Mouse (Mus musculus) thymus, adult 2 months (tissue): ENCODE data around the gene Rsph10b. TPM values are rescaled to one million over a fixed set of nuclear protein-coding genes. Genes with fewer than 3 reads are reported as not detected.

Experiments used
- DNase-seq: peaks from one replicate; pipeline ENCODE4 v3.0.0; 2021
- H3K27ac ChIP-seq: fragments of 200-500 bp; 2 replicates; pipeline ENCODE4 v1.5.1; 2012; ENCODE audit warnings: low read length, control low read depth; ENCODE audit not compliant: control insufficient read depth, insufficient read depth
- H3K27me3 ChIP-seq: fragments of 200-500 bp; 2 replicates; pipeline ENCODE4 v1.6.1; 2012; ENCODE audit warnings: mild to moderate bottlenecking, low read length, moderate library complexity, mixed read lengths; ENCODE audit not compliant: control insufficient read depth, insufficient read depth
- H3K36me3 ChIP-seq: fragments of 200-500 bp; 2 replicates; pipeline ENCODE4 v1.6.1; 2012; ENCODE audit warnings: mild to moderate bottlenecking, low read length, moderate library complexity; ENCODE audit not compliant: control insufficient read depth, insufficient read depth
- H3K4me1 ChIP-seq: fragments of 200-500 bp; replicated peaks from 2 replicates; pipeline ENCODE4 v1.6.1; 2012; ENCODE audit warnings: low read length; ENCODE audit not compliant: control insufficient read depth, insufficient read depth
- H3K4me3 ChIP-seq: fragments of 200-500 bp; 2 replicates; pipeline ENCODE4 v1.5.1; 2012; ENCODE audit warnings: mild to moderate bottlenecking, low read length, control low read depth, moderate library complexity; ENCODE audit not compliant: control insufficient read depth, insufficient read depth
- CTCF ChIP-seq: fragments of 200-500 bp; IDR thresholded peaks from 2 replicates; pipeline ENCODE4 v1.5.1; 2012; ENCODE audit warnings: mild to moderate bottlenecking, control low read depth, low read length, moderate library complexity, borderline replicate concordance; ENCODE audit not compliant: control insufficient read depth, poor library complexity, insufficient read depth; ENCODE audit errors: extremely low read depth
- POLR2A ChIP-seq: fragments of 200-500 bp; IDR thresholded peaks from 2 replicates; pipeline ENCODE4 v1.6.1; 2012; ENCODE audit warnings: mild to moderate bottlenecking, low read length, control low read depth, moderate library complexity; ENCODE audit not compliant: control insufficient read depth, poor library complexity, insufficient read depth; ENCODE audit errors: extremely low read depth
- WGBS: fragments of 180-500 bp; shearing (Covaris S2); methylation state at CpG from one replicate; pipeline ENCODE4 v1.1.7; 2018; 5-methylcytosine and 5-hydroxymethylcytosine counted together
- polyA plus RNA-seq: library from polyadenylated mRNA; depleted of rRNA; stranded (reverse); fragments of >200 nt; gene quantifications from 2 replicates; pipeline ENCODE4 v1.2.3, GENCODE M21; 2012

Gene Rsph10b
- polyA plus RNA-seq, 1 experiment, result 0.54 TPM

GRCm38 (mm10) chr5:143987596-143987995 is 54.8 kb downstream of the Rsph10b start:
- peaks cover 67% of the 10 kb centered on the region for H3K36me3 ChIP-seq
- TF ChIP-seq CTCF (no peak), POLR2A (no peak)
- H3K27me3 ChIP-seq, result no peaks in the 10 kb centered on the region
- DNase-seq, result no peak
- no peaks in the 10 kb centered on the region for H3K4me1 ChIP-seq
- 99% methylated on average over 3 of the region's 3 CpGs for WGBS
- H3K4me3 ChIP-seq, result no peak overlapping the region
- no peak overlapping the region for H3K27ac ChIP-seq

GRCm38 (mm10) chr5:143989046-143989445 is 56.2 kb downstream of the Rsph10b start:
- Histone ChIP-seq H3K27me3 (no peaks in the 10 kb centered on the region), H3K4me1 (no peaks in the 10 kb centered on the region), H3K27ac (no peak overlapping the region), H3K36me3 (peaks cover 77% of the 10 kb centered on the region), H3K4me3 (no peak overlapping the region)
- no peak for DNase-seq
- TF ChIP-seq CTCF (no peak), POLR2A (no peak)
- 98% methylated on average over 4 of the region's 4 CpGs for WGBS

- WGBS, result 35% methylated on average over 11 of the region's 11 CpGs
- H3K36me3 ChIP-seq, result peaks cover 83% of the 10 kb centered on the region
- TF ChIP-seq CTCF (no peak), POLR2A (no peak)
- no peaks in the 10 kb centered on the region for H3K4me1 ChIP-seq
- no peaks in the 10 kb centered on the region for H3K27me3 ChIP-seq
- H3K27ac ChIP-seq, result no peak overlapping the region
- no peak for DNase-seq
- H3K4me3 ChIP-seq, result no peak overlapping the region
Observed at GRCm38 (mm10) chr5:143990086-143990485, 57.3 kb downstream of the Rsph10b start.

GRCm38 (mm10) chr5:143992661-143993060 is 59.8 kb downstream of the Rsph10b start:
- Histone ChIP-seq H3K27me3 (no peaks in the 10 kb centered on the region), H3K4me1 (no peaks in the 10 kb centered on the region), H3K36me3 (peaks cover 73% of the 10 kb centered on the region), H3K27ac (no peak overlapping the region), H3K4me3 (no peak overlapping the region)
- WGBS, result 95% methylated on average over 10 of the region's 10 CpGs
- no peak for DNase-seq
- no peak for TF ChIP-seq POLR2A
- TF ChIP-seq CTCF, result no peak

GRCm38 (mm10) chr5:143993260-143993659 is 60.4 kb downstream of the Rsph10b start:
- no peaks in the 10 kb centered on the region for H3K27me3 ChIP-seq
- no peak overlapping the region for H3K27ac ChIP-seq
- peaks cover 73% of the 10 kb centered on the region for H3K36me3 ChIP-seq
- DNase-seq, result no peak
- no peaks in the 10 kb centered on the region for H3K4me1 ChIP-seq
- WGBS, result 98% methylated on average over 8 of the region's 8 CpGs
- no peak for TF ChIP-seq CTCF
- TF ChIP-seq POLR2A, result no peak
- no peak overlapping the region for H3K4me3 ChIP-seq

- 97% methylated on average over 5 of the region's 5 CpGs for WGBS
- H3K4me1 ChIP-seq, result no peaks in the 10 kb centered on the region
- H3K27ac ChIP-seq, result no peak overlapping the region
- TF ChIP-seq CTCF, result no peak
- no peak for TF ChIP-seq POLR2A
- peaks cover 75% of the 10 kb centered on the region for H3K36me3 ChIP-seq
- no peak overlapping the region for H3K4me3 ChIP-seq
- no peaks in the 10 kb centered on the region for H3K27me3 ChIP-seq
- no peak for DNase-seq
Observed at GRCm38 (mm10) chr5:143993849-143994248, 61.0 kb downstream of the Rsph10b start.

GRCm38 (mm10) chr5:143994632-143995365 is 62.0 kb downstream of the Rsph10b start:
- Histone ChIP-seq H3K36me3 (peaks cover 67% of the 10 kb centered on the region), H3K27ac (no peak overlapping the region), H3K4me1 (no peaks in the 10 kb centered on the region), H3K27me3 (no peaks in the 10 kb centered on the region), H3K4me3 (no peak overlapping the region)
- DNase-seq, result no peak
- 88% methylated on average over 11 of the region's 11 CpGs for WGBS
- no peak for TF ChIP-seq CTCF
- no peak for TF ChIP-seq POLR2A
